Mouse (Mus musculus): ENCODE results near the gene Insl6. TPM values are rescaled to one million over a fixed set of nuclear protein-coding genes. Genes with fewer than 3 reads are reported as not detected.

The Insl6 gene
- total RNA-seq, 1 experiment from 2014 or later = 6.2 TPM

- peak; percentile 92 for ATAC-seq (ENCODE audit: extremely low read depth, insufficient number of reproducible peaks, low FRiP score, poor library complexity, severe bottlenecking)
Measured at GRCm38 (mm10) chr19:29361468-29362130, 36.4 kb upstream of the Insl6 start.

- no peak for ATAC-seq (ENCODE audit: extremely low read depth, insufficient number of reproducible peaks, low FRiP score, poor library complexity, severe bottlenecking)
Measured at GRCm38 (mm10) chr19:29360251-29360650, 35.1 kb upstream of the Insl6 start.

- ATAC-seq (ENCODE audit: extremely low read depth, insufficient number of reproducible peaks, low FRiP score, poor library complexity, severe bottlenecking) = no peak
Measured at GRCm38 (mm10) chr19:29356281-29356680, 31.1 kb upstream of the Insl6 start.

GRCm38 (mm10) chr19:29354895-29355877 is 30.0 kb upstream of the Insl6 start:
- peak; percentile 86 for ATAC-seq (ENCODE audit: extremely low read depth, insufficient number of reproducible peaks, low FRiP score, poor library complexity, severe bottlenecking)

- no peak for ATAC-seq (ENCODE audit: extremely low read depth, insufficient number of reproducible peaks, low FRiP score, poor library complexity, severe bottlenecking)
Measured at GRCm38 (mm10) chr19:29350991-29351390, 25.8 kb upstream of the Insl6 start.

GRCm38 (mm10) chr19:29345636-29346035 is 20.5 kb upstream of the Insl6 start:
- ATAC-seq (ENCODE audit: extremely low read depth, insufficient number of reproducible peaks, low FRiP score, poor library complexity, severe bottlenecking) = no peak

- ATAC-seq (ENCODE audit: extremely low read depth, insufficient number of reproducible peaks, low FRiP score, poor library complexity, severe bottlenecking) = no peak
Measured at GRCm38 (mm10) chr19:29344868-29345267, 19.7 kb upstream of the Insl6 start.

- ATAC-seq (ENCODE audit: extremely low read depth, insufficient number of reproducible peaks, low FRiP score, poor library complexity, severe bottlenecking) = no peak
Measured at GRCm38 (mm10) chr19:29342281-29342680, 17.1 kb upstream of the Insl6 start.

GRCm38 (mm10) chr19:29341029-29341428 is 15.9 kb upstream of the Insl6 start:
- no peak for ATAC-seq (ENCODE audit: extremely low read depth, insufficient number of reproducible peaks, low FRiP score, poor library complexity, severe bottlenecking)

GRCm38 (mm10) chr19:29336624-29337023 is 11.5 kb upstream of the Insl6 start:
- no peak for ATAC-seq (ENCODE audit: extremely low read depth, insufficient number of reproducible peaks, low FRiP score, poor library complexity, severe bottlenecking)

GRCm38 (mm10) chr19:29334068-29334745 is 9.1 kb upstream of the Insl6 start, which contains the start of gene Rln1:
Rln1 (minus strand) TSS chr19:29334670.
- no peak for ATAC-seq (ENCODE audit: extremely low read depth, insufficient number of reproducible peaks, low FRiP score, poor library complexity, severe bottlenecking)

GRCm38 (mm10) chr19:29326822-29327552 is 1.8 kb upstream of the Insl6 start:
- no peak for ATAC-seq (ENCODE audit: extremely low read depth, insufficient number of reproducible peaks, low FRiP score, poor library complexity, severe bottlenecking)

GRCm38 (mm10) chr19:29326396-29326795 is 1.2 kb upstream of the Insl6 start:
- no peak for ATAC-seq (ENCODE audit: extremely low read depth, insufficient number of reproducible peaks, low FRiP score, poor library complexity, severe bottlenecking)

GRCm38 (mm10) chr19:29325852-29326180 is 660 bp upstream of the Insl6 start:
- no peak for ATAC-seq (ENCODE audit: extremely low read depth, insufficient number of reproducible peaks, low FRiP score, poor library complexity, severe bottlenecking)

GRCm38 (mm10) chr19:29323416-29324049 is 1.6 kb downstream of the Insl6 start:
- peak; percentile 59; the same call in 1 of the 2 replicates for ATAC-seq (ENCODE audit: extremely low read depth, insufficient number of reproducible peaks, low FRiP score, poor library complexity, severe bottlenecking)

GRCm38 (mm10) chr19:29312661-29313060 is 12.5 kb downstream of the Insl6 start:
- no peak for ATAC-seq (ENCODE audit: extremely low read depth, insufficient number of reproducible peaks, low FRiP score, poor library complexity, severe bottlenecking)

- ATAC-seq (ENCODE audit: extremely low read depth, insufficient number of reproducible peaks, low FRiP score, poor library complexity, severe bottlenecking) = no peak
Measured at GRCm38 (mm10) chr19:29311791-29312190, 13.4 kb downstream of the Insl6 start.

- no peak for ATAC-seq (ENCODE audit: extremely low read depth, insufficient number of reproducible peaks, low FRiP score, poor library complexity, severe bottlenecking)
Measured at GRCm38 (mm10) chr19:29308832-29309231, 16.3 kb downstream of the Insl6 start.
